Mouse (Mus musculus) leukemia stem cell, adult 10-12 weeks (primary cell): ENCODE results near the gene Parm1. TPM values are rescaled to one million over a fixed set of nuclear protein-coding genes. Genes with fewer than 3 reads are reported as not detected.

ENCODE experiments used
- polyA plus RNA-seq: library from polyadenylated mRNA; stranded (reverse); fragments of >175 nt; gene quantifications from 2 replicates; pipeline ENCODE4 v1.2.3, GENCODE M21; 2012; ENCODE audit warnings: low replicate concordance

The Parm1 gene
- polyA plus RNA-seq: 0.30 and 0.47 TPM in 2 replicates

GRCm38 (mm10) chr5:91517480-91518301 is at the start of gene Parm1:
Gene Parm1, plus strand, starts transcription at chr5:91517615.

Other genes with a start within 250 kb of the Parm1 start
- 0.19 and 0.61 TPM in 2 replicates for gene Btc, start 114.6 kb upstream of the Parm1 start, polyA plus RNA-seq